Mouse (Mus musculus) liver, embryonic 14.5 days (tissue): ENCODE data around the gene Tgoln1.

Experiments
- CTCF ChIP-seq: IDR thresholded peaks from 2 replicates; pipeline ENCODE4 v1.5.1; 2016; ENCODE audit warnings: antibody characterized with exemption, low read depth, control low read depth
- EP300 ChIP-seq: IDR thresholded peaks from 2 replicates; pipeline ENCODE4 v1.6.1; 2016; ENCODE audit warnings: antibody characterized with exemption, low read depth

DNA sequence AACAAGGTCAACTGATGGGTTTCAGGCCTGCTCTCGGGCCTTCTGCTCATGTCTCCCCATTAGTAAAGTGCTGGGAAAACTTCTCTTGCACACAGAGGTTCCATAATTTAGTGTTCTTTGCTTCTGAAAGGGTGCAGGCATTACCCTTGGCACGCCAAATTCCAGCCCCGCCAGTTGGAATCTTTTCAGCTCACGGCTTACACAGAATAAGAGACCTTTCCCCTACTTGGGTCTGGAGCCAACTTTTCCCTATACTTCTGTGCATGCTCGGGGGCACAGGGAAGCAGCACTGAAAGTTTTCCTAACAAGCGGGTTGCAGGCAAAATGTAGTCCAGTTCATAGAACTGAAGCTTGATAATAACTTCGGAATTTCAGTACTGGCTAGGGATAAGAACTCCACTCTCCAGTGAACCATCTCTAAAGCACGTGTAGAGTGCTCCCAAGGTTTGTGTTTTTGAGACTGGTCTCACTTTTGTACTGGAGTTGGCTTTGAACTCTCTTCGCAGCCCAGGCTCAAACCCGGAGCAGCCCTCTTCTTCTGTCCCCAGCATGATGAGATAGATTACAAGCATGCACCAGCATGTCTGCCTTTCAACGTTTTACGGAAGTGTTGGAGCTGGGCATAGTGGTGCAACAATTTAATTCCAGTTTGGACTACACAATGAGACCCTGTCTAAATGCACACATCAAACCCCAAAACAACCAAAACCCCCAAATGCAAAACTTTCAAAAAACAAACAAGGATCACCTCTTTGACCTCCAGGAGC is 17.8 kb downstream of the Tgoln1 start:
- no peak for TF ChIP-seq CTCF
- no peak for TF ChIP-seq EP300
